9 mouse cellular contexts compared by ENCODE assay signal in the genomic region with DNA sequence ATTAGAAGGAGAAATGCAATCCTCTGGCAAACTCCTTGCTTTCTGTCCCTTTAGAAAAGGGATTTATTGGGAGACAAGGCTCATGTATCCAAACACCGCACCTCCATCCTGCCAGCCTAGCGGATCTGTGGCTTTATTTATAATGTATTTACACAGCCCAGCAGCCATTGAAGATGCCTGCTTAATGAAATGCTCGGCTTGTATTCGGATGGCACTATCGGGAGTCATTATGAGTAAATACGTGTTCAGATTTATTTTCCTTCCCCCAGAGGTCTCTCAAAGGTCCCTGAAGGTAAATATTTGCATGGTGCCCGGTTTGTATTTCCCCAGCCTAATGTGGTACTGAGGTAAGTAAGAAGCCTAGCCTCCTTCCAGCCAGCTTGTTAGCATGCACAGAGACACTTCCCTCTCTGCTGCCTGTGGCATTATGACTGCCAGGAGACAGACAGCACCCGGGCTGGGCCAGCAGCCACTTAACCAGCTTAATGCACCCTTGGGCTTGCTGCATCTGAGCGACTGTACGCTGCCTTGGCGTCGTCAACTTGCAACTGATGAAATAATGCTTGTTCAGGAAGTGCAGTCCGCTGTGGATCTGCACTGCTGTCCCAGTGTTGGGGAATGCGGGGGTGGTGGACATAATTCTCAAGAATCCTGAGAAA.
DNase-seq lines count a peak whose midpoint lies in the region; ATAC-seq and TF ChIP-seq lines count a peak whose summit lies in the region.
"Had no signal": no experiment of that assay in that cellular context is flagged by ENCODE, and none has a peak within 500 bp of the region (broad histone marks: within the 10 kb centered on the region; RNA-seq: fewer than 3 reads in every experiment).

No protein-coding gene starts in this region.

- peaks cover 43% of the 10 kb centered on the region for H3K4me1 ChIP-seq in kidney, embryonic 16.5 days (ENCODE audit: insufficient read depth, low read length)
- peaks cover 32% of the 10 kb centered on the region for H3K4me1 ChIP-seq in hindbrain, postnatal 0 days (ENCODE audit: insufficient read depth, low read length)

- H3ac ChIP-seq in myocyte (ENCODE audit: control insufficient read depth, insufficient read length): no peak overlapping the region

- H3K27ac ChIP-seq in kidney, embryonic 16.5 days (ENCODE audit: low read length): 0 out of 2 replicates have a peak overlapping the region, but pooled peaks have one; percentile 36
- H3K27ac ChIP-seq in hindbrain, postnatal 0 days: peak overlapping the region; percentile 71
- H3K27ac ChIP-seq: liver, embryonic 13.5 days had no signal

- DNase-seq in kidney, postnatal 14 days: no peak
- peak; percentile 39 for DNase-seq in embryo, embryonic 11 days
- DNase-seq in hindbrain, postnatal 0 days (ENCODE audit: low spot score): peak; percentile 72
- no peak for DNase-seq in thymus, adult 18-20 months
- DNase-seq in urinary bladder, postnatal 4 days (ENCODE audit: low spot score in 2 of 2): no peak
- no peak for DNase-seq in urinary bladder, postnatal 25 days (ENCODE audit: low spot score)
- DNase-seq: liver, embryonic 13.5 days had no signal

- no peak for TF ChIP-seq CTCF in hindbrain, postnatal 0 days (IDR thresholded peaks at IDR 0.05; ENCODE audit: low read depth)

- H3K9me3 ChIP-seq in kidney, embryonic 16.5 days (ENCODE audit: low read length): no peaks in the 10 kb centered on the region
- H3K9me3 ChIP-seq in hindbrain, postnatal 0 days (ENCODE audit: low read length): no peaks in the 10 kb centered on the region
- H3K9me3 ChIP-seq: liver, embryonic 13.5 days had no signal

- no peaks in the 10 kb centered on the region for H3K79me2 ChIP-seq in myocyte (ENCODE audit: control insufficient read depth, insufficient read depth)

- H3K36me3 ChIP-seq in kidney, embryonic 16.5 days (ENCODE audit: insufficient read depth, low read length): no peaks in the 10 kb centered on the region
- no peaks in the 10 kb centered on the region for H3K36me3 ChIP-seq in hindbrain, postnatal 0 days (ENCODE audit: insufficient read depth, low read length)
- no peaks in the 10 kb centered on the region for H3K36me3 ChIP-seq in myocyte (ENCODE audit: control insufficient read depth, insufficient read depth)
- H3K36me3 ChIP-seq: liver, embryonic 13.5 days had no signal

- peak overlapping the region; percentile 0; the same call in 1 of the 2 replicates for H3K9ac ChIP-seq in kidney, embryonic 16.5 days (replicated peaks; ENCODE audit: low read length)
- 0 out of 2 replicates have a peak overlapping the region, but pooled peaks have one; percentile 28 for H3K9ac ChIP-seq in hindbrain, postnatal 0 days (replicated peaks; ENCODE audit: low read length)
- H3K9ac ChIP-seq: liver, embryonic 13.5 days had no signal

- TF ChIP-seq POLR2A in myocyte (IDR thresholded peaks at IDR 0.05; ENCODE audit: insufficient read length, low read depth): no peak

- H3K4me2 ChIP-seq in kidney, embryonic 16.5 days (replicated peaks; ENCODE audit: low read depth, low read length): peak overlapping the region; percentile 22
- H3K4me2 ChIP-seq in hindbrain, postnatal 0 days (ENCODE audit: low read depth, low read length): peak overlapping the region; percentile 1; the same call in 1 of the 2 replicates
- H3K4me2 ChIP-seq in myocyte (ENCODE audit: low read depth): peak overlapping the region; percentile 77
- H3K4me2 ChIP-seq: liver, embryonic 13.5 days had no signal

- no peaks in the 10 kb centered on the region for H3K27me3 ChIP-seq in kidney, embryonic 16.5 days (ENCODE audit: insufficient read depth, low read length)
- H3K27me3 ChIP-seq in hindbrain, postnatal 0 days (ENCODE audit: insufficient read depth, low read length): no peaks in the 10 kb centered on the region
- no peaks in the 10 kb centered on the region for H3K27me3 ChIP-seq in myocyte (ENCODE audit: control insufficient read depth, insufficient read depth, insufficient read length)

- peak; percentile 43; the same call in 1 of the 2 replicates for ATAC-seq in kidney, embryonic 16.5 days (ENCODE audit: low FRiP score, low TSS enrichment)
- peak; percentile 61; the same call in 1 of the 2 replicates for ATAC-seq in hindbrain, postnatal 0 days

- no peak overlapping the region for H3K4me3 ChIP-seq in kidney, embryonic 16.5 days (ENCODE audit: low read length)
- H3K4me3 ChIP-seq in hindbrain, postnatal 0 days (ENCODE audit: low read length): no peak overlapping the region
- no peak overlapping the region for H3K4me3 ChIP-seq in myocyte
- H3K4me3 ChIP-seq: liver, embryonic 13.5 days had no signal

- WGBS in kidney, embryonic 16.5 days: 17% methylated on average over 14 of the region's 14 CpGs
- 20% methylated on average over 14 of the region's 14 CpGs for WGBS in hindbrain, postnatal 0 days

TF ChIP-seq in myocyte, 11 proteins besides CTCF, POLR2A, EP300 and RAD21:
- TF ChIP-seq POLR2AphosphoS2 (IDR thresholded peaks at IDR 0.05; ENCODE audit: insufficient read length, low read depth): no peak

Comparison
In these comparisons a context has a peak if more than half of its experiments do, and no peak if none do; other contexts are left out.
1. H3K4me2 ChIP-seq: peak in every context shown above with its lines; median percentile 77 in myocyte; 22 in kidney, embryonic 16.5 days; 1 in hindbrain, postnatal 0 days.
2. DNase-seq: peak in embryo, embryonic 11 days (single experiment) and hindbrain, postnatal 0 days (single experiment); none in kidney, postnatal 14 days (single experiment), thymus, adult 18-20 months (0 of 2), urinary bladder, postnatal 4 days (0 of 2) and urinary bladder, postnatal 25 days (single experiment).